Mouse (Mus musculus) adrenal gland, adult 2 months (tissue): ENCODE measurements around the gene Prdm9. TPM values are rescaled to one million over a fixed set of nuclear protein-coding genes. Genes with fewer than 3 reads are reported as not detected.
A peak's percentile ranks its signal among the peaks of the same experiment; 100 is the strongest.
"Not testable (repeated sequence)": the region's sequence is repeated elsewhere in the genome, so short reads cannot be mapped to it uniquely, and the experiment has no call there.

ENCODE experiments used
- DNase-seq: peaks from one replicate; pipeline ENCODE4 v3.0.0; 2021
- long read RNA-seq: library from polyadenylated mRNA; stranded (forward); transcript quantifications from one replicate; pipeline ENCODE4 v2.0.0, GENCODE M21; 2021
- polyA plus RNA-seq: library from polyadenylated mRNA; depleted of rRNA; stranded (reverse); fragments of >200 nt; gene quantifications from 2 replicates; pipeline ENCODE4 v1.2.3, GENCODE M21; 2012; rRNA removed
- total RNA-seq, 2 experiments: library from RNA; stranded (reverse); gene quantifications; 2 replicates each; pipeline ENCODE4 v1.2.3; 2021

The Prdm9 gene
- total RNA-seq (1 to 10 TPM; 4.0 to 6.9 TPM), polyA plus RNA-seq (0.98 and 1.2 TPM in 2 replicates)
- long read RNA-seq, partial matches to known transcripts: 0 of 1 reads
- long read RNA-seq, other reads (novel, unspliced or antisense): 1 of 1 reads

DNA sequence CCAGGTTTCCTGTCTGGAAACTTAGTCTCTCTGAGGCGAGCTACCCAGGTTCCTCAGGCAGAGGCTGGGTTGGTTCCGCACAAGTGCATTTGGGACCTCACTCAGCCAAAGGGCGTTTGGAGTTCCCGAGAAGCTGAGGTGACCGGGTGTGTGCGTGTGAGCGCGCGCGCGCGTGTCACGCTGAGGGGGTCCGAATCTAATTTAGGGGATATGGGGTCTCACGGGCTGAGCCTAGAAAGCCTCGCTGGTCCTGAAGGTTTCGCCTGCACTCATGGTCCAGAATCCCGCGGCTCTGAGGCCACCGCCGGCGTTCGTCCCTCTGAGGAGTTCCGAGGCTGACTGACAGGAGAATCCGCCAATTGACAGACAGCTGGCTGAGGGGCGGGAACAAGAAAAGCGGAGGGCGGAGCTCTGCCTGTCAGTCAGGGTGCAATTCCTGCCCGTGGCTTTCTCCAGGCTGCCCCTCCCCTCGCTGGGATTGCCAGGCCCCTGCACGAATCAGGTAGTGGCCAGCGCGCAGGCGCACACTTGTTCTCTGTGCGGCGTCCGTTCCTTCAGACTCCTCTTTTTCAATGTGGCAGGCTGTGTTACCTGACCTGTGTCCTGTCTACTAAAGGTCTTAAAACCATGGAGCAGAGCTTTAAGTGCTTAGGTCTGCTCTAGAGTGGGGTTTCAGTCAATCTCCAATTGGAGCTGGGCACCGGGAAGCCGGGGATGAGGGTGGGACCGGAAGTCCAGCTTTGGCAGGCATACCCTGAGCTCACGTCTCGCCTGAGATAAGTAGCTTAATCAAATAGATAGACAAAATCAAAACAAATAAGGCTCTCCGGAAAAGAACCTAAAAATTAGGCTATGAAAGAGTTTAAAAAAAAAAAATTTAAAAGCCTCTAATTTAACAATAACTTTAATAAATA, at the start of gene Prdm9:
Gene Prdm9 (minus strand): TSS at position 341 of the 914 bp plus-strand sequence.
- peak; percentile 100 for DNase-seq

DNA sequence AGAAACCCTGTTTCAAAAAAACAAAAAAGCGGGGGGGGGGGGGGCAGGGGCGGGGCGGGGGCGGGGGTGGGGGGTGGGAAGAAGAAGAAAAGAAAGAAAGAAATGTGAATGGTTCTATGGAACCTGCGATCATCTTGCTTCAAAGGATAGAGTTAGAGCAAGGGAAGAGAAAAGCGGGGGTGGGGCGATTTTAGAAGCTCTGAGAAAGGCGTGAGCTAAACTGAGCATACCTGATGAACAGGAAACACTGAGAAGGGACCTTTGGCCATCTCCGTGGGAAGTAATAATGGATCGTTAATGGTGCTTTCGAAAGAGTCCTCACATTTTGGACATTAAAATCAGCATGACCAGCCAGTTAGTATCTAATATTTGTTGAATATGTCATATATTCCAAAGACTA, 35.3 kb upstream of the Prdm9 start:
- DNase-seq: no peak

DNA sequence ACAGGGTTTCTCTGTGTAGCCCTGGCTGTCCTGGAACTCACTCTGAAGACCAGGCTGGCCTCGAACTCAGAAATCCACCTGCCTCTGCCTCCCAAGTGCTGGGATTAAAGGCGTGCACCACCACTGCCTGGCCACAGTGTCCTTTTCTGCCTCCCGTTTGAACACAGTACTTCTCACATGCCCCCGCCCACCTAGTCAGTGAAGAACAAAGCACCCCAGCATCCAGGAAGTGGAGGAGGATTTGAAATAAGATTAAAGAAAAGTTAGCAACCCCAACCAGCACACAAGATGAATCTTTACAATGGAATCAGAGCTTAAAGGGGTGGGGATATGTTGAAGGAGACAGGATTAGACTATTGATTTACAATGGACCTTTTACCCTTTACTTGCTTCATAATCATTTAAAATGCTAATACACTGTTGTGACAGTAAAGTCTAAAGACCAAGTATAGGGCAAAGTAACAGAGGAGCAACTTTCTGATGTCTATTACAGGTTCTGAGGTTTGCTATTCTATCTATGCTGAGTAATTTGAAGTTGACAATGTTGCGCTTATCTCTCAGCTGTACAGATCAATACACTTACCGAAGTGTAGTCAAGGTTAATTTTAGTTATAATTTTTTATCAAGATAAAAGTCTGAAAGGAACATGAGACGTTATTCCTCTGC, 27.2 kb upstream of the Prdm9 start:
- DNase-seq: no peak

DNA sequence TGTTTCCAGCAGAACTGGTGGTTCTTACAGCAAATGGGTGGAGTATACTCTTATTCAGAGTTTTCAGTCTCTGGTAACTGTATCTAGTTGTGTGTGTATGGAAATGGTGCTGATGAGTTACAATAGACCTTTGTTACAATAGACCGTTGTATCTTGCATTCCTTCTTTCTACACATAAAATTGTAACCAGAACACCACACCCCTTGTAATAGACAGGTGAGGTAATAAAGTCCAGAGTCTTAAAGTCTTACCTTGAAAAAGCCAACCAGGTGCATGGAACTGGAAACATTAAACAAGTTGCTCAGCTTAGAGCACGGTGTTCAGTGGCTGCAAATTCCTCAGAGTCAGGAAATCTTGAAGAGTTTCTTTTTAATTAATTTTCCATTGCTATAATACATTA, 24.0 kb upstream of the Prdm9 start:
- no peak for DNase-seq

DNA sequence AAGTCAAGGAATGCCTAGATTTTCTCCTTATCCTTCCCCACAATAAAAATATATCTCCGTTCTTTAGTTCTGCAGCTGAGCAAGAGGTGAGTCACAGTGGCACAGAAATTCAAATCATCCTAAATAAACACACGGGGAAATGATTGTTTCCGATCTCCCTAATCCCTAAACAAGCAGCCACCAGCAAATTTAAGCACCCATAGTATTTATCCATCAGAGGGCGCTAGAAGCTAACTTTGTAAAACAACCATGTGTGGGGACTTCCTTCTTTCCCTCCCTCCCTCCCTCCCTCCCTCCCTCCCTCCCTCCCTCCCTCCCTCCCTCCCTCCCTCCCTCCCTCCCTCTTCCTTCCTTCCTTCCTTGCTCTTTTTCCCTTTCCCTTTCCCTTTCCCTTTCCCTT, 21.5 kb upstream of the Prdm9 start:
- DNase-seq: no peak

DNA sequence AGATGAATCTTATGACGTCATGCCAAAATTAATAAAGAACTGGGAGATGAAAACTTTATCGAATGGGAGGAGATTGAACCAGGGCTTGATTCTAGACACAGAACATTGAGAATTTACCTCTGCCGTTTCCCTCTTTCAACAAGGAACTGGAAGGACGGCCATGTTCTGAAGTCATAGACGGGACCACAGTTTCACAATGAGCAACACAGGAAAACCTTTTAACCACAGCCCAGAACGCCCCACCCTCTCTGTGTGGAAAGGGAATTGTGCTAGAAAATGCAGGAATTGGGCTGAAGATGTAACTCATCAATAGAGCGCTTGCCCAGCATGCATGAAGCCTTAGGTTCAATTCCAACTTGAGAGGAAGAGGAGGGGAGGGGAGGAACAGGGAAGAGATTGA, 18.9 kb upstream of the Prdm9 start:
- no peak for DNase-seq

DNA sequence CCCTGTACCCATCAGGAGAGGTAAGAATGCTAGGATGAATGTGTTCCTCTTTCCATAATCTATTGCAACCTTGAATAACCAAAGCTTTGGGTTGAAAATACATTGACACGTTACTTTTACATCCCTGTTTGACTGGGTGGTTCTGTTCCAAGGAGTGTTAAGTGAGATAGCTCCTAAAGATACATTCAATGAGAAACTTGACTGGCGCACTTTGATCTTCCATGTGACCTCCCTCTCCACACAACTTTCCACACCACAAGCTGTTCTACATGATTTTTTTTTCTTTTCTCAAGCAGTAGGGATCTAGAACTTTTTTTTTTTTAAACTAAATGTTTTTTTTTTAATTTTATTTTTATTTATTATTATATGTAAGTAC, 15.9 kb upstream of the Prdm9 start:
- no peak for DNase-seq

DNA sequence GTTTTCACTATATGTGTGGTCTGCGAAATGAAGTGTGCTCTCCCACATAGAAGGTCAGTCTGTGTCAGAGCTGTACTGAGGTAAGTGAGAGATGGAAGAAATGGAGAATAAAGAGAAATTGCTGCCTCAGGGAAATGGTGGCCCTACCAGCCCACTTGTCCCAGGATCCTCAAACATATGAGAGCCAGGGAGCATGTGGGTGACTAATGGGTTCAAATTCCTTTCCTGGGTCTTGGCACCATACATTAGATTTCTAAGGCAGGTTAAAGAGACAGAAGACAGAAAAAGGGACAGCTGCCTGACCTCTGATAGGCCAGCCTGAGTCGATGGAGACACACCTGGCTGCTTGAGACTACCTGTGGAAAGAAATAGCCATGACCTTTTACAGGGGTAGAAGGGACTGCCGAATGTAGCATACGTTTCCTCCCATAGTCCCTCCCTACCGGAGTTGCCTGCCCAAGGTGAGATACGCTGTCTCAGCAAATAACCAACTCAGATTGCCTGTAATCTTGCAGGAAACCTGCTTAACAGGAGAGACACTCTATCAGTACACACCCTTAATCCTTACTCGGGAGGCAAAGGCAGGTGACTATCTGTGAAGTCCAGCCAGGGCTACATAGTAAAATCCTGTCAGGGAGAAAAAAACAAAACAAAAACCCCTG, 15.4 kb upstream of the Prdm9 start:
- no peak for DNase-seq

DNA sequence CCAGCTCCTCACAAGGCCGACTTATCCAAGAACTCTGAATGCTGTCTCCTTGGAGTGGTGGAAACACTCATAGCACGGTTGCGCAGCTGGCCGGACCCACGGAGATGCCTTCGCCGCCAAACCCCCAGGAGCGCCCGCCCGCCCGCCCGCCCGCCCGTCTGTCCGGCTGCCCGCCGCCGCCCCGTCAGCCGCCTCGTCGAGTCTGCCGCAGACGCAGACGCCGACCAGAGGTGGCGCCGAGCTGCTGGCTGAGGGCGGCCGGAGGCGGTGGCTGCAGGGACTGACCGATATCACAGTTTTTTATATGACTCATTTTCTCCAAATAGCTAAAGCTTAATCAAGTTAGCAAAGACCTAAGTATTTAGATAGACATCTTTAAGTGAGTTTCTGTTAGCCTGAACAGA, 13.1 kb upstream of the Prdm9 start:
- DNase-seq: peak; percentile 76

DNA sequence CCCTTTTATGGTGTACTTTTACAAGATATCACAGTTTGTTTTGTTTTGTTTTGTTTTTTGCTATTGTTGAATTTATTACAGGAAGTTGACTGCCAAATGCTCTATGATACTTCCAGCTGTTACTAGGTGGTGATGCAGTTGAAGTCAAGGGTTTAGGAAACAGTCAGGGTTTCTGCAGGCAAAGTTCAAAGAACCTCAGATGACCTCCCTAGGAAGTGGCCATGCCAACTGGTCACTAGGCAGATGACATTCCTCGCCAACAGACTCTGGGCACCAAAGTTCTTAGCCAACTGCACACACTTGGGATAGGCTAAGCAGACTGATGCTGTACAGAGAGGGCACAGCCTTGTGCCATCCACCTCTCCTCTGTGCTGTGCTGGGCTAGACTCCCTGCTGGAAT, 10.9 kb upstream of the Prdm9 start:
- peak; percentile 22 for DNase-seq

DNA sequence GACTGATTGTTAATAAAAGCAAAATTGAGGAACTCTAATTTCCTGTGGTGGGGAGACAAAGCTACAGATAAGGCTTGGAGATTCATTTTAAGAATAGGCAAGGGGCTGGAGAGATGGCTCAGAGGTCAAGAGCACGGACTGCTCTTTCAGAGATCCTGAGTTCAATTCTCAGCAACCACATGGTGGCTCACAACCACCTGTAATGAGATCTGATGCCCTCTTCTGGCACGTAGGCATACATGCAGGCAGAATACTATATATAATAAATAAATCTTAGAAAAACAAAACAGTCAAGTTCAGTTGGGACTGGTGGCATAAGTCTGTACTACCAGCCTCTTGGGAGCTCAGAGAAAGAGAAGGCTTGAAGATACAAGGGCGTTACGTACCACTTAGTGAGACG, 2.8 kb upstream of the Prdm9 start:
- DNase-seq: no peak

DNA sequence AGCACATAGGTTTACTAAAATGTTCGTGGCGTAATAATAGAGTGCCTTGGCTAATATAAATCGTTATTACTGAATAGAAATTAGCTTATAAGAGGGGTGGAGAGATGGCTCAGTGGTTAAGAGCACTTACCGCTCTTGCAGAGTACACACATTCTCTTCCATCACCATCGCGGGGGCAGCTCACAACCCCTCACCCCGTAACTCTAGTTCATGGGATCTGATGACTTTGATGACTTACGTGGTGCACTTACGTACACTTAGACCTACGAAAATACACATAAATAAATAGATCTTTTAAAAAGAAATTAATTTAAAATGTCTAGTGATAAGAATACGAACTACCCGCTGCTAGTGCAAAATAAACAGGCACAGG, 760 bp upstream of the Prdm9 start:
- DNase-seq: no peak

DNA sequence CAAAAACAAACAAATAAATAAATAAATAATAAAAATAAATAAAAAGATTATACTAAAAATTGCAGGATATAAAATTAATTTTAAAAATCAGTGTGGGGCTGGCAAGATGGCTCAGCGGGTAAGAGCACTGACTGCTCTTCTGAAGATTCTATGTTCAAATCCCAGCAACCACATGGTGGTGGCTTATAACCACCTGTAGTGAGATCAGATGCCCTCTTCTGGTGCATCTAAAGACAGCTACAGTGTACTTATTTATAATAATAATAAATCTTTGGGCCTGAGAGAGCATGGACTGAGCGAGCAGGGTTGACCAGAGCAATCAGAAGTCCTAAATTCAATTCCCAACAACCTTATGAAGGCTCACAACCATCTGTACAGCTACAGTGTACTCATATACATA, 4.2 kb downstream of the Prdm9 start:
- no peak for DNase-seq

DNA sequence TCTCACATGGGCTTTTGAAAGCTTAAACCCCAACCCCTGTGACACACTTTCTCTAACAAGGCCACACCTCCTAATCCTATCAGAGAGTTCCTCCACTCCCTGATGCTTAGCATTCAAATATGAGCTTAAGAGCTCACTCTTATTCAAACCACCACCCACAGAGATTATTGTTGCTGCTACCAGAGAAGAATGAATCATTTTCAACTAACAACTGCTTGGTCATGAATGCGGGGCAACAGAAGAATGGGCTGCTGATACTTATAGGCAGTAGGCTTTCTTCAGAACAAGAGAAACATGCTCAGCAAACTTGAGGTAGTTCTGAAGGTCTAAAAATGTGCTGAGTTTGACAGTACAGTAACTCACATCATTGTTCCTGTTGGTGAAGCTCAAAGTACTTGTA, 14.4 kb downstream of the Prdm9 start:
- DNase-seq: no peak

DNA sequence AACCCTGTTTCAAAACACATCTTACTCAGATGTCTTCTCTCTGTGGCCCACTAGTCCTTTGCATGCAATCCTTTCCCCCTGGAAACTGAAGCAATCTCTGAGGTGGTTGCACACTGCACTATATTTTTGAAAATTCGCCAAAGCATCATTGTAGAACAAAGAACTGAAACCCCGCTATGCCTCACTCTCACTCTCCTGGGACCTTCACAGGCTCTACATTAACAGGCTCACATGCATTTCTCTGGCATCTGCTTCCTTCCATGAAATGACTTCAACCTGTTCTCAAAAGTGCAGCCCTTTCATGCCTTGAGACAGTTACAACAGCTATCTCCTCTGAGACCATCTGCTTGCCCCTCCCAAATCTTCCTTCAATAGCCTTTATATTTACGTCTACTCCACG, 17.7 kb downstream of the Prdm9 start:
- no peak for DNase-seq

DNA sequence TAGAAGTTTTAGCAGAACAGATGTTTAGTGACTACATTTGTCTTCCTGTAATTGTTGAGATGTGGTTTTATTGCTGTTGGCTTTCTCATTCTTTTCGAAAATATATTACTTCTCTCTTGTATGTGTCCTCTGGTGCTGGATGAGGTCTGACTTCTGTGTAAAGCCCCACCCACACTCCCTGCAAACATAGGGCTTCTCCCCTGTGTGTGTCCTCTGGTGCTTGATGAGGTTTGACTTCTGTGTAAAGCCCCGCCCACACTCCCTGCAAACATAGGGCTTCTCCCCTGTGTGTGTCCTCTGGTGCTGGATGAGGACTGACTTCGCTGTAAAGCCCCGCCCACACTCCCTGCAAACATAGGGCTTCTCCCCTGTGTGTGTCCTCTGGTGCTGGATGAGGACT, 20.3 kb downstream of the Prdm9 start:
- not testable (repeated sequence) for DNase-seq

DNA sequence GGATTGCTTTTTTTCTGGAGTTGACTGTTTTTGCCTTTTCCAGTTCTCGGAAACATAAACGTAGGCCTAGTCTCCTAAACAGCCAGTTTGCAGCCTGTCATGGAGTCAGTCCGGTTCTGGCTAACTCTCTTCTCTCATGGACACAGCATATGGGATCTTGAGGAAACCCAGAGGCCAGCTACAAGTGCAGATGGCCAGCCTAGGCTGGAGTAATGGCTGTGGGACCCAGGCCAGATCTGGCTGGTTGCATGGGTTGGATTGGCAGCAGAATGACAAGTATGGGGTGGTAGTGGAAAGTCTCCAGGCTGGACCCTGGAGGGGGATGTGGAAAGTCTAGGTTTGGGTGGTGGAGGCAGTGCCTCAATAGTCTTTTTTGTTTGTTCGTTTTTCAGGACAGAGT, 23.8 kb downstream of the Prdm9 start:
- no peak for DNase-seq

DNA sequence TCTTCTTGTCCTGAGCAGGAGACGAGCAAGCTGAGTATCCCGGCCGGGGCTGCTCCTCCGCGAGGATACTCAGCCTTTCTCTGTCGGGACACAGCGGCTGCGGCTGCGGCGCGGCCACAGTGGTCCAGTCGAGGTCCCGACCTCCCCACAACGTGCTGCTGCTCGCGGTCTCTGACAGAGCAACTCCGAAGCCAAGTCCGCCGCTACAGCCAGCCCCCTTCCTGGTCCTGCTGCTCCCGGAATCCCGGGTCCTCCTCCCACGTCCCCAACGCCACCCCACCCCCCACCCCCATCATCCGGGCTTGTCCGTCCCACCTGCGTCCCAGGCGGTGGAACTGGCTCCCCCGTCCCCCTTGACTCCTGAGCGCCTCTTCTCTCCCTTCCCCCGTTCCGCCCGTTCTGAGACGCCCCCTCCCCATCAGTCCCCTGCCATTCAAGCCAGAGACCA, 27.7 kb downstream of the Prdm9 start:
- DNase-seq: peak; percentile 12

DNA sequence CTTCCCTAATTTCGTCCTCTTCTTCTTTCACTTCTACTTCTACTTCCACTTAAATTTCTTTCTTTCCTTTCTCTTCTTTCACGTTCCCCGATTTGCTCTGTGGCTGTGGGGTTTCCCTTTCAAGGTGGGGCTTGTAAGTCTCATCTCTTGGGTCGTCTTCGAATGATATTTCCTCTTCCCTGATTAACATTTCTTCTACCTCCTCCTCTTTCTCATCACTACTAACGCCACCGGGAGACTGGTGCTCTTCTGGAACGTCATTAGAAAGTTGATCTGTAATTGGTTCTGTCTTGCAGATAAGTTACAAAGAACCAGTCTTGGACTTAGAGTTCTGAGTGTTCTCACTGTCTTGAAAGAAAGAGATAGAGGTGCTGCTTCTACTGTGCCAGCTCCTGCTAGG, 28.2 kb downstream of the Prdm9 start:
- no peak for DNase-seq

DNA sequence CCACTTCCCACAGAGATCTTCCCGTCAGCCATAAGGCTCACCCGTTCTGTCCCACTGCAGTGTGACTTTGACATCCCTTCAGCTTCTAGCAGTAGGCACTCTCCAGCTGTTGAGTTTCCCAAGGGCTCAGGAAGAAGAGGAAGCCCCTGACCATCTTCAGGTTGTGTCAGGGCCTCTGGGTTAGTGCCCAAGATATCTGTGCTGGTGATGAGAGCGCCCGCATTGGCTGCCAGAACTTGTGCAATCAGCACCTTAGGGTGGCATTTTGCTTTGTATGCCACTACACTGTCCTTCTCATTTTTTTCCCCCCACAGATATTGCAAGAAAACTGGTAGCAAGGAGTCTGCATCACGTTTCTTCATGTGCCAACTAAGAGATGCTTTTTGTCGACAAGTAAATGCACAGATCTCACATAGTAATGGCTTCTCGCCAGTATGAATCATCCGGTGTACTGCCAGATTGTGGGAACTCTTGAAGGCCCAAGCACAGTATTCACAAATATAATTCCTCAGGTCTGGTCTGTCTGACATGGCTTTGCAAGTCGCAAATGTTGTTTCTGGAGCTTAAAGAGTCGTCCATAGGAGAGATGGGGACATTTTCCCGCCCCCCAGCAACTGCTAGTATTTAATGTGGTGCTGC, 28.9 kb downstream of the Prdm9 start:
- DNase-seq: peak; percentile 46

DNA sequence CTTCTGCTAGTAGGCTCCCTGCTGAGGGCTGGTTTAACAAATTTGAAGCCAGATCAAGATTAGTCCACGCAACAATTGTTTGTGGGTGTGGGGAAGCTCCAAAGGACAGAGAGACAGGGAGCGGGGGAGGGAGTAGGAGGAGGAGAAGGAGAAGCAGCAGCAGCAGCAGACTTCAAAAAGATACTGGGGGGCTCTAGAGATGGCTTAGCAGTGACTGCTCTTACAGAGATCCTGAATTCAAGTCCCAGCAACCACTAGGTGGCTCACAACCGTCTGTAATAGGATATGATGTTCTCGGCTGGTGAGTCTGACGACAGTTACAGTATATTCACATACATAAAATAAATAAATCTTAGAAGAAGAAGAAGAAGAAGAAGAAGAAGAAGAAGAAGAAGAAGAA, 34.0 kb downstream of the Prdm9 start:
- peak; percentile 26 for DNase-seq

DNA sequence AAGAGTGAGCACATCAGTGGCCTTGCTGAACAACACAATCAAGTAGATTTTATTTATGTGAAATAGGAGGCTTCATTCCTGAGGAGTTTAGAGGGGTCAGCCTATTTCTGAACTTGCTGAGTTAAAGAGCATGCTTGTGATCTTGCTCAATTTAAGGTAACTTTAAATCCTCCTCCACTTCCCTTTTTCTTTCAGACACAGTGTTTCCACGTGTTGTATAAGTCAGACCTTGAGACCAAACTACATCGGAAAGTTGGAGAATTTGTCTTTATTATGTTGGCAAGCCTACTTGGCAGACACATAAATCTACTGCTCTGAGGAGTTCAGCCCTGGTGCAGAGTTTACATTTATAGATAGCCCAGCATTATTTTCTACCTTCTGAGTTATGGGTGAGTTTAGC, 35.3 kb downstream of the Prdm9 start:
- no peak for DNase-seq

DNA sequence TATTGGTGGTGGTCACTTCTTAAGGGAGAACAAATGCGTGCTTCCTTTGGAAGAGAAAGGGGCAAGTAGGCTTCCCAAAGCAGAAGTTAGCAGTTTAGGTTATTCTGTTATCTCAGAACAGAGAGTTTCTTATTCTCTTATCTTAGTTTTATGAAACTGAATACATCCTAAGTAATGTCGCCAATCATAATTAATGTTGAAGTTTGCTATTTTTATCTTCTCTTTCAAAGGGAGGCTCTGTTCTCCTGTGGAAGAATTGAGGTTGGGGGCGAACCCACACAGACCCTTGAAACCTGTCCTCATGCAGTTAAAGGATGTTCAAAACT, 36.4 kb downstream of the Prdm9 start:
- no peak for DNase-seq
